Mouse (Mus musculus): ENCODE data around the gene Mga. TPM values are rescaled to one million over a fixed set of nuclear protein-coding genes. Genes with fewer than 3 reads are reported as not detected.
A peak's percentile ranks its signal among the peaks of the same experiment; 100 is the strongest.

Mga gene
- 5.3 and 5.5 TPM in 2 replicates for polyA plus RNA-seq (2015; fragmentation: Nextera tagmentation; extraction: Ambion mirVana)

GRCm38 (mm10) chr2:119897090-119897732, at the start of gene Mga:
Gene Mga (plus strand): TSS chr2:119897228.
- H3K27ac ChIP-seq (replicated peaks): peak within 1 kb of the TSS; percentile 95
- peaks cover 37% of the 10 kb centered on the region for H3K4me1 ChIP-seq (replicated peaks)
- no peaks in the 10 kb centered on the region for H3K9me3 ChIP-seq (replicated peaks)
- peak within 1 kb of the TSS; percentile 64 for H3K4me3 ChIP-seq (replicated peaks)
- ATAC-seq (ENCODE audit: insufficient read depth): peak; percentile 96
- H3K36me3 ChIP-seq (replicated peaks): no peaks in the 10 kb centered on the region
- under 1% methylated on average over 58 of the region's 58 CpGs for WGBS (ENCODE audit: insufficient replicate concordance)
- peak within 1 kb of the TSS; percentile 61 for H3K9ac ChIP-seq
- H3K27me3 ChIP-seq: no peaks in the 10 kb centered on the region
- H3K4me2 ChIP-seq: peak within 1 kb of the TSS; percentile 90

DNA sequence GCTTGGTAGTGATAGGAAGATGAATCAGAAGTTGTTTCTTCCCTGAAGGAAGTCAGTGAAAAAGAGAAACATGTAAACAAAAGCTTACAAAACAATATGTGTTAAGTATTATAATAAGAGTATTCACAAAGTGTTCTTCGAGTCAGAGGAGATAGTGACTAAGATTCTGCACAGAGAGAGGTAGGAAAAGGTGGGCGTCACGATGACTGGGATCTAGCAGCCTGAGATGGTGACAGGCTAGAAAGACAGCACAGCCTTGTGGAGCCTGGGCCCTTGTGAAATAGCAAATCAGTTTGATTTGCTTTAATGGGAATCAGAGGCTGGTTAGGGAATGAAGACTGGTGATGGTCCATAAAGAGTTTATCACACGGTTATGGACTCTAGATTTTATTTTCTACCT, 43.2 kb upstream of the Mga start:
- Histone ChIP-seq H3K4me1 (replicated peaks) (no peaks in the 10 kb centered on the region), H3K36me3 (replicated peaks) (no peaks in the 10 kb centered on the region), H3K27ac (replicated peaks) (no peak overlapping the region), H3K9me3 (replicated peaks) (no peaks in the 10 kb centered on the region), H3K4me3 (replicated peaks) (no peak overlapping the region), H3K9ac (no peak overlapping the region), H3K27me3 (no peaks in the 10 kb centered on the region), H3K4me2 (no peak overlapping the region)
- ATAC-seq (ENCODE audit: insufficient read depth): no peak
- 66% methylated on average over 4 of the region's 4 CpGs for WGBS (ENCODE audit: insufficient replicate concordance)

DNA sequence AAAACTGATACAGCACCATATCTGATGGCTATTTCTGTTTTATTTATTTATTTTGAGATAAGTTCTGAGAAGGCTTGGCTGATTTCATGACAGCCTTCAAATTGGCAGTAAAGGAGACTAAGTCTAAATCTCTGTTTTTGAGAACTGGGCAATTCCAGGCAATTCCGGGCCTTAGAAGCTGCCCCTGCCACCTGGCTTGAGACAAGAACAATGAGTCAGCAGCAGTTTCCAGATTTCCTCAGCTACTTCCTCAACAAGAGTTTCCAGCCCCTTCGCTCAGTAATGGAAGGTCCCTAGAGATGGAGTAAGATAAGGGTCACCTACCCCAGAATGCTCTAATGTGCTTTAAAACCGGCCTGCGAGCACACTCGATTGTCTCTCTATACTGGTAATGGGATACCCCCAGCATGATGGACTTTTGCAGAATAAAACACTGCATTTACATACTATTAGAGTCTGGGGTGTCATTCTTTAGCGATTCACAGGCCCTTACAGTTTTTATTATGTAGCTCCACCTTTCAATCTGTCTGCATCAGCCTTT, 41.6 kb upstream of the Mga start:
- no peaks in the 10 kb centered on the region for H3K36me3 ChIP-seq (replicated peaks)
- H3K9me3 ChIP-seq (replicated peaks): no peaks in the 10 kb centered on the region
- no peak overlapping the region for H3K27ac ChIP-seq (replicated peaks)
- no peak overlapping the region for H3K4me2 ChIP-seq
- no peak for ATAC-seq (ENCODE audit: insufficient read depth)
- H3K9ac ChIP-seq: no peak overlapping the region
- no peaks in the 10 kb centered on the region for H3K27me3 ChIP-seq
- H3K4me3 ChIP-seq (replicated peaks): no peak overlapping the region
- no peaks in the 10 kb centered on the region for H3K4me1 ChIP-seq (replicated peaks)
- WGBS (ENCODE audit: insufficient replicate concordance): 50% methylated on average over 6 of the region's 6 CpGs

DNA sequence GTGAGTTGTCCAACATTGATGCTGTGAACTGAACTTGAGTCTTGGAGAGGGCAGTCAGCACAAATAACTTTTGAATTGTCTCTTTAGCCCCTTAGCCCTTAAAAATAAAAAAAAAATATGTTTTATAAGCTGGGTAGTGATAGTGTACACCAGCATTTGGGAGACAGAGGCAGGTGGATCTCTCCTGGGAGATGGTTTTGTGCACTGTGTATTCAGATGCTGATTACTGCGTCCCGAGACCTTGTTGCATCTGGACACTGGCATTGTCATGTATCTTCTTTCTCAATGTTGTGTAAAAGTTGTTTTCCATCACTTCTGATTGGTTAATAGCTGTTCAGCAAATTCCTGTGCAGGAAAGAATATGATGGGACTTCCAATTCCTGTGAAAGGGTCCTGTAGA, 39.7 kb upstream of the Mga start:
- Histone ChIP-seq H3K4me2 (no peak overlapping the region), H3K9ac (no peak overlapping the region), H3K9me3 (replicated peaks) (no peaks in the 10 kb centered on the region), H3K27me3 (0 out of 2 replicates have a peak, but pooled peaks cover under 1% of the 10 kb centered on the region), H3K36me3 (replicated peaks) (no peaks in the 10 kb centered on the region), H3K4me1 (replicated peaks) (no peaks in the 10 kb centered on the region), H3K4me3 (replicated peaks) (no peak overlapping the region), H3K27ac (replicated peaks) (no peak overlapping the region)
- 65% methylated on average over 2 of the region's 2 CpGs for WGBS (ENCODE audit: insufficient replicate concordance)
- ATAC-seq (ENCODE audit: insufficient read depth): no peak

GRCm38 (mm10) chr2:119864484-119864883, 32.5 kb upstream of the Mga start:
- H3K9me3 ChIP-seq (replicated peaks): no peaks in the 10 kb centered on the region
- no peak overlapping the region for H3K9ac ChIP-seq
- no peak overlapping the region for H3K27ac ChIP-seq (replicated peaks)
- no peak overlapping the region for H3K4me3 ChIP-seq (replicated peaks)
- H3K4me1 ChIP-seq (replicated peaks): no peaks in the 10 kb centered on the region
- peaks cover 5% of the 10 kb centered on the region; the same call in 1 of the 2 replicates for H3K27me3 ChIP-seq
- WGBS (ENCODE audit: insufficient replicate concordance): 51% methylated on average over 4 of the region's 4 CpGs
- H3K36me3 ChIP-seq (replicated peaks): no peaks in the 10 kb centered on the region
- H3K4me2 ChIP-seq: no peak overlapping the region
- ATAC-seq (ENCODE audit: insufficient read depth): no peak

DNA sequence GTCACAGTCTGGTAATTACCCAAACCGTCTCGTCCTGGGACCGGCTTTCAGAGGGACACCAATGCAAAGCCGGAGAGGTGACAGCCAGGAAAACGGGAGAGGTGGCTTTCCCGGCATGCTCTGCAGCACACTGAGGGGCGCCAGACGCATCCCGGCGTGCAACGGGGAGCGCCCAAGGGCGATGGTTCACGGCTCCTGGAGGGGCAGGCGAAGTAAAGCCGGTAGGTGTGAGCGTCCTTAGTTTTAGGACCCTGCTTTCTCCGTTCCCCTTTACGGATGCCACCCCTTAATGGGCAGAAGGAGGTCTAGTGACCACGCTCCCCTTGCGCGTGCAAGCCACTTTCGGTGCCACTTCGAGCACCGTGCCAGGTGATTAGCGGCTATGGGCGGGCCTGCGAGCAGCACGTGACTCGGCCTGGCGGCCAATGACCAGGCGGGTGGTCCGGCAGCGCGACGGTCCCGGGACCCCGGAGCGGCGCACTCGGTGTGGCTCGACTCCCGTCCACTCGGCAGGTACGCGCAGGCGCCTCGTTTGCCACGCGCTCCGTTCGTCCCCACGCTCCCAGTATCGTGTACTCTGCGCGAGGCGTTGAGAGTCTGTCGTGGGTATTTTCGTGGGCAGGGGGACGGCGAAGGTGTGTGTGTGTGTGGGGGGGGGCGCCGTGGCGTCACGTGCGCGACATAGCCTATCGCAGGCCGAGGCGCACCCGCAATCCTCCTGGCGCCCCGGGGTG, 24.5 kb upstream of the Mga start:
- Histone ChIP-seq H3K4me3 (replicated peaks) (peak overlapping the region; percentile 63), H3K9ac (peak overlapping the region; percentile 51), H3K4me2 (peak overlapping the region; percentile 98), H3K4me1 (replicated peaks) (peaks cover 13% of the 10 kb centered on the region), H3K36me3 (replicated peaks) (no peaks in the 10 kb centered on the region), H3K27ac (replicated peaks) (no peak overlapping the region; the same call in 1 of the 2 replicates), H3K27me3 (peaks cover 17% of the 10 kb centered on the region), H3K9me3 (replicated peaks) (no peaks in the 10 kb centered on the region)
- peak; percentile 78 for ATAC-seq (ENCODE audit: insufficient read depth)
- under 1% methylated on average over 68 of the region's 73 CpGs for WGBS (ENCODE audit: insufficient replicate concordance)

GRCm38 (mm10) chr2:119873105-119873464, 23.9 kb upstream of the Mga start:
- Histone ChIP-seq H3K9me3 (replicated peaks) (no peaks in the 10 kb centered on the region), H3K36me3 (replicated peaks) (no peaks in the 10 kb centered on the region), H3K9ac (peak overlapping the region; percentile 51), H3K4me1 (replicated peaks) (peaks cover 13% of the 10 kb centered on the region), H3K4me2 (peak overlapping the region; percentile 98), H3K4me3 (replicated peaks) (peak overlapping the region; percentile 63), H3K27me3 (peaks cover 17% of the 10 kb centered on the region), H3K27ac (replicated peaks) (no peak overlapping the region)
- ATAC-seq (ENCODE audit: insufficient read depth): peak; percentile 73
- under 1% methylated on average over 39 of the region's 39 CpGs for WGBS (ENCODE audit: insufficient replicate concordance)

- H3K36me3 ChIP-seq (replicated peaks): no peaks in the 10 kb centered on the region
- no peak overlapping the region for H3K4me3 ChIP-seq (replicated peaks)
- no peak overlapping the region for H3K27ac ChIP-seq (replicated peaks)
- no peak overlapping the region for H3K9ac ChIP-seq
- ATAC-seq (ENCODE audit: insufficient read depth): no peak
- H3K9me3 ChIP-seq (replicated peaks): no peaks in the 10 kb centered on the region
- H3K27me3 ChIP-seq: peaks cover 17% of the 10 kb centered on the region
- peaks cover 13% of the 10 kb centered on the region for H3K4me1 ChIP-seq (replicated peaks)
- no peak overlapping the region for H3K4me2 ChIP-seq
Observed at GRCm38 (mm10) chr2:119875981-119876380, 21.0 kb upstream of the Mga start.

GRCm38 (mm10) chr2:119887201-119887600, 9.8 kb upstream of the Mga start:
- no peak overlapping the region for H3K27ac ChIP-seq (replicated peaks)
- 71% methylated on average over 3 of the region's 3 CpGs for WGBS (ENCODE audit: insufficient replicate concordance)
- no peak overlapping the region for H3K4me3 ChIP-seq (replicated peaks)
- H3K36me3 ChIP-seq (replicated peaks): no peaks in the 10 kb centered on the region
- H3K9me3 ChIP-seq (replicated peaks): no peaks in the 10 kb centered on the region
- H3K4me2 ChIP-seq: no peak overlapping the region
- no peaks in the 10 kb centered on the region for H3K27me3 ChIP-seq
- no peak for ATAC-seq (ENCODE audit: insufficient read depth)
- no peaks in the 10 kb centered on the region for H3K4me1 ChIP-seq (replicated peaks)
- no peak overlapping the region for H3K9ac ChIP-seq

DNA sequence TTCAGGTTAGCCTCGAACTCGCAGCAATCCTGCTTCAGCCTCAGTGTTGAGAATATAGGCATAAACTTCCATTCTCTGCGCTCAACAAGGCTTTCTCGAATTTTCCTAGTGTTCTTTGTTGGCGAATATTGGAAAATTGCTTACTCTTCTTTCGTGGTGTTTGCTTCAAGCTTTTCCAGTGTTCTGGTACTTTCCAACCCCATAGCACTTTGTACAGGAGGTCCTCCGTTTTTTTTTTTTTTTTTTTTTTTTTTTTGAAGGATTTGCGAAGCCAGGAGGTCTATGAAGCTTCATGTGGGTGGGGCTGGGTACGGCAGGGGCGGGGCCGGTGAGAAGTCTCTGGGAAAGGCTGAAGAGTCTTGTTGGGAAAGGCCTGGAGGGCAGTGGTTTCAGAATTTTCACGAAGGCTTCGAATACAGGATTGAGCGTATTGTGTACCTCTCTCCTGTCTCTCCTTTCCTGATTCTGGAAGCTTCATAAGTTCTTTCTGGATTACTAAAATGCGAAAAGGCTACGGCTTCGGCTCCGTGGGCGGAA, 407 bp upstream of the Mga start:
- Histone ChIP-seq H3K27ac (replicated peaks) (peak overlapping the region; percentile 95), H3K4me2 (peak overlapping the region; percentile 90), H3K27me3 (no peaks in the 10 kb centered on the region), H3K9ac (peak overlapping the region; percentile 61), H3K9me3 (replicated peaks) (no peaks in the 10 kb centered on the region), H3K4me1 (replicated peaks) (peaks cover 37% of the 10 kb centered on the region), H3K36me3 (replicated peaks) (no peaks in the 10 kb centered on the region), H3K4me3 (replicated peaks) (peak overlapping the region; percentile 64)
- ATAC-seq (ENCODE audit: insufficient read depth): peak; percentile 78
- 13% methylated on average over 19 of the region's 19 CpGs for WGBS (ENCODE audit: insufficient replicate concordance)

DNA sequence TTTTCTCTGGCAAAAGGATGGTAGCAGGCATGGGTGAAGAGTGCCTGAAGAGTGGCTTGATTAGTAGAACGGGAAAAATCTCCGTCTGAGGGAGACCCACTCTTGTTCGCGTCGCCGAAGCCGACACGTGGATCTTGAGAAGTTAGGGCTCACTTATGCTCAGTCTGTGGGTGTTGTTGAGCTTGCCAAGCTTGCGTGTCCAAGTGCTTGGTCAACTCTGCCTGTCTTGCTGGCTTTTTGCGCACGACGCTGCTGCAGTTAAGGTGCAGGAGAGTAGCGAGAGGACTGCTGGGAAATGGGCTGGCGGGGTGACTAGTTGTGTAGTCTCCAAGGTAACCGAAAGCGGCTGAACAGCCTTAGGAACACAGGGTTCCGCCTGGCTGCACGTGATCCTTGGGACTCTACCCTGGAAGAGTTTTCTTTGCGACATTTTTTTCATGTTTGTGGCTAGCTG, 1.1 kb downstream of the Mga start:
- Histone ChIP-seq H3K36me3 (replicated peaks) (peaks cover 4% of the 10 kb centered on the region), H3K4me2 (peak overlapping the region; percentile 90), H3K9ac (peak overlapping the region; percentile 51), H3K27me3 (no peaks in the 10 kb centered on the region), H3K4me3 (replicated peaks) (peak overlapping the region; percentile 64), H3K27ac (replicated peaks) (peak overlapping the region; percentile 95), H3K4me1 (replicated peaks) (peaks cover 37% of the 10 kb centered on the region), H3K9me3 (replicated peaks) (no peaks in the 10 kb centered on the region)
- 2% methylated on average over 19 of the region's 19 CpGs for WGBS (ENCODE audit: insufficient replicate concordance)
- peak; percentile 42 for ATAC-seq (ENCODE audit: insufficient read depth)

Data from liver, embryonic 15.5 days (tissue).